Mouse (Mus musculus): ENCODE data around the gene Prkcd. TPM values are rescaled to one million over a fixed set of nuclear protein-coding genes. Genes with fewer than 3 reads are reported as not detected.
A peak's percentile ranks its signal among the peaks of the same experiment; 100 is the strongest.

Prkcd gene
- polyA plus RNA-seq (2012; rRNA removed) (105 and 112 TPM in 2 replicates), polyA plus RNA-seq (2014; fragmentation: Nextera tagmentation; extraction: Ambion mirVana) (46.1 and 55.6 TPM in 2 replicates)

- Histone ChIP-seq H3K9me3 (ENCODE audit: control insufficient read depth, low read length) (no peaks in the 10 kb centered on the region), H3K4me3 (replicated peaks; ENCODE audit: low read length) (peak within 1 kb of the TSS; percentile 88), H3K4me2 (replicated peaks; ENCODE audit: low read depth, low read length, severe bottlenecking) (peak within 1 kb of the TSS; percentile 92), H3K9ac (ENCODE audit: low read depth, low read length, severe bottlenecking) (peak within 1 kb of the TSS; percentile 72), H3K27me3 (ENCODE audit: control insufficient read depth, insufficient read depth, low read length) (no peaks in the 10 kb centered on the region), H3K4me1 (ENCODE audit: control insufficient read depth, insufficient read depth, low read length) (peaks cover 18% of the 10 kb centered on the region), H3K27ac (replicated peaks; ENCODE audit: low read depth, low read length) (peak within 1 kb of the TSS; percentile 59), H3K36me3 (ENCODE audit: control insufficient read depth, insufficient read depth, low read length) (no peaks in the 10 kb centered on the region)
- ATAC-seq (ENCODE audit: low FRiP score, low read depth) (peak; percentile 91), DNase-seq (ENCODE audit: low spot score) (peak; percentile 73)
- WGBS = 2% methylated on average over 38 of the region's 71 CpGs
- no peak for TF ChIP-seq POLR2A (IDR thresholded peaks at IDR 0.05; ENCODE audit: borderline replicate concordance, extremely low read depth, insufficient read depth, insufficient read length)
Measured at GRCm38 (mm10) chr14:30625856-30626726, at the start of gene Prkcd. Prkcd (minus strand) TSS chr14:30626210.

- H3K9me3 ChIP-seq (ENCODE audit: control insufficient read depth, low read length) = no peaks in the 10 kb centered on the region
- H3K4me1 ChIP-seq (ENCODE audit: control insufficient read depth, insufficient read depth, low read length) = no peaks in the 10 kb centered on the region
- no peak overlapping the region for H3K27ac ChIP-seq (replicated peaks; ENCODE audit: low read depth, low read length)
- no peak overlapping the region for H3K4me3 ChIP-seq (replicated peaks; ENCODE audit: low read length)
- no peak overlapping the region for H3K4me2 ChIP-seq (replicated peaks; ENCODE audit: low read depth, low read length, severe bottlenecking)
- H3K9ac ChIP-seq (ENCODE audit: low read depth, low read length, severe bottlenecking) = no peak overlapping the region
- TF ChIP-seq POLR2A (IDR thresholded peaks at IDR 0.05; ENCODE audit: borderline replicate concordance, extremely low read depth, insufficient read depth, insufficient read length) = no peak
- peaks cover 77% of the 10 kb centered on the region for H3K36me3 ChIP-seq (ENCODE audit: control insufficient read depth, insufficient read depth, low read length)
- DNase-seq (ENCODE audit: low spot score) (no peak), ATAC-seq (ENCODE audit: low FRiP score, low read depth) (no peak)
- H3K27me3 ChIP-seq (ENCODE audit: control insufficient read depth, insufficient read depth, low read length) = no peaks in the 10 kb centered on the region
- WGBS = 77% methylated on average over 6 of the region's 6 CpGs
Measured at GRCm38 (mm10) chr14:30674947-30675346, 48.9 kb upstream of the Prkcd start.

GRCm38 (mm10) chr14:30671986-30672312 lies 45.9 kb upstream of the Prkcd start:
- H3K27ac ChIP-seq (replicated peaks; ENCODE audit: low read depth, low read length) = no peak overlapping the region
- no peak overlapping the region for H3K9ac ChIP-seq (ENCODE audit: low read depth, low read length, severe bottlenecking)
- no peak overlapping the region for H3K4me3 ChIP-seq (replicated peaks; ENCODE audit: low read length)
- no peaks in the 10 kb centered on the region for H3K27me3 ChIP-seq (ENCODE audit: control insufficient read depth, insufficient read depth, low read length)
- peaks cover 66% of the 10 kb centered on the region for H3K36me3 ChIP-seq (ENCODE audit: control insufficient read depth, insufficient read depth, low read length)
- DNase-seq (ENCODE audit: low spot score) (peak; percentile 91), ATAC-seq (ENCODE audit: low FRiP score, low read depth) (peak; percentile 88; the same call in 1 of the 2 replicates)
- H3K9me3 ChIP-seq (ENCODE audit: control insufficient read depth, low read length) = no peaks in the 10 kb centered on the region
- no peak for TF ChIP-seq POLR2A (IDR thresholded peaks at IDR 0.05; ENCODE audit: borderline replicate concordance, extremely low read depth, insufficient read depth, insufficient read length)
- H3K4me1 ChIP-seq (ENCODE audit: control insufficient read depth, insufficient read depth, low read length) = no peaks in the 10 kb centered on the region
- 14% methylated on average over 3 of the region's 3 CpGs for WGBS
- H3K4me2 ChIP-seq (replicated peaks; ENCODE audit: low read depth, low read length, severe bottlenecking) = no peak overlapping the region

GRCm38 (mm10) chr14:30671095-30671985 lies 45.3 kb upstream of the Prkcd start:
- H3K27me3 ChIP-seq (ENCODE audit: control insufficient read depth, insufficient read depth, low read length) = no peaks in the 10 kb centered on the region
- ATAC-seq (ENCODE audit: low FRiP score, low read depth) = 0 out of 2 replicates have a peak, but pooled peaks have one; percentile 9
- H3K4me3 ChIP-seq (replicated peaks; ENCODE audit: low read length) = no peak overlapping the region
- WGBS = 76% methylated on average over 14 of the region's 15 CpGs
- H3K27ac ChIP-seq (replicated peaks; ENCODE audit: low read depth, low read length) = no peak overlapping the region
- no peak for TF ChIP-seq POLR2A (IDR thresholded peaks at IDR 0.05; ENCODE audit: borderline replicate concordance, extremely low read depth, insufficient read depth, insufficient read length)
- H3K9me3 ChIP-seq (ENCODE audit: control insufficient read depth, low read length) = no peaks in the 10 kb centered on the region
- no peak overlapping the region for H3K4me2 ChIP-seq (replicated peaks; ENCODE audit: low read depth, low read length, severe bottlenecking)
- no peak overlapping the region for H3K9ac ChIP-seq (ENCODE audit: low read depth, low read length, severe bottlenecking)
- no peak for DNase-seq (ENCODE audit: low spot score)
- H3K36me3 ChIP-seq (ENCODE audit: control insufficient read depth, insufficient read depth, low read length) = peaks cover 67% of the 10 kb centered on the region
- no peaks in the 10 kb centered on the region for H3K4me1 ChIP-seq (ENCODE audit: control insufficient read depth, insufficient read depth, low read length)

- H3K4me2 ChIP-seq (replicated peaks; ENCODE audit: low read depth, low read length, severe bottlenecking) = no peak overlapping the region
- peaks cover 67% of the 10 kb centered on the region for H3K36me3 ChIP-seq (ENCODE audit: control insufficient read depth, insufficient read depth, low read length)
- H3K27me3 ChIP-seq (ENCODE audit: control insufficient read depth, insufficient read depth, low read length) = no peaks in the 10 kb centered on the region
Measured at GRCm38 (mm10) chr14:30670161-30670560, 44.2 kb upstream of the Prkcd start.

More at GRCm38 (mm10) chr14:30670161-30670560, 44.2 kb upstream of the Prkcd start:
- TF ChIP-seq POLR2A (IDR thresholded peaks at IDR 0.05; ENCODE audit: borderline replicate concordance, extremely low read depth, insufficient read depth, insufficient read length) = no peak
- Histone ChIP-seq H3K4me3 (replicated peaks; ENCODE audit: low read length) (no peak overlapping the region), H3K27ac (replicated peaks; ENCODE audit: low read depth, low read length) (no peak overlapping the region), H3K9ac (ENCODE audit: low read depth, low read length, severe bottlenecking) (no peak overlapping the region), H3K9me3 (ENCODE audit: control insufficient read depth, low read length) (no peaks in the 10 kb centered on the region), H3K4me1 (ENCODE audit: control insufficient read depth, insufficient read depth, low read length) (no peaks in the 10 kb centered on the region)
- ATAC-seq (ENCODE audit: low FRiP score, low read depth) = no peak
- WGBS = 94% methylated on average over 6 of the region's 6 CpGs
- DNase-seq (ENCODE audit: low spot score) = no peak

Measured in limb, embryonic 14.5 days (tissue).